Mouse (Mus musculus): ENCODE measurements around the gene Rap1gap. TPM values are rescaled to one million over a fixed set of nuclear protein-coding genes. Genes with fewer than 3 reads are reported as not detected.

Gene Rap1gap
- 0.47 and 3.3 TPM in 2 replicates for total RNA-seq (2017)

DNA sequence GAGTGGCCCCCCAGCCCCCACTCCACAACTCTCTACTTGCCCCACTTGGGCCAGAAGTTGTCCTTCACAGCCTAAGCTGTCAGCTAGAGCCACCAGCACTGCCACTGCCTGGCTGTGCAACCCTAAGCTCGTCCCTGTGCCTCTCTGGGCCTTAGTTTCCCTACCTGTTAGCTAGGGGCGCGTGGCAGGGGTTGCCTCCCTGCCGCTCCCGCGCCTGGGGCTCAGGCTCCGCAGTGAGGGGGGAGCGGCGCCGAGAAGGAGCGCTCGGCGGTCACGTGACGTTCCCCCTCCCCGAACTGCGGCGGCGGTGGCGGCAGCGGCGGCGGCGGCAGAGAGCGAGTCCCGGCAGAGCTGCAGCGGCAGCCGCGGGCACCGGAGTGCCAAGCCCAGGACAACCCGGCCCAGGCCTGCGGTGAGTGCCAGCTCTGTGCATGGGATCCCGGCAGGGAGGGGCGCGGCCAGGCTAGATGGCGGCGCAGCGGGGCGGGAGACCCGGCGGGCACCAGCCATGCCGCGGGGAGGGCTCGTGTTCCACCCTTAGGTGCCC lies at the start of gene Rap1gap:
Gene Rap1gap, plus strand, starts transcription at position 294 of the 547 bp plus-strand sequence.
- no peak for ATAC-seq (ENCODE audit: extremely low read depth, insufficient number of reproducible peaks, low FRiP score, poor library complexity, severe bottlenecking)

DNA sequence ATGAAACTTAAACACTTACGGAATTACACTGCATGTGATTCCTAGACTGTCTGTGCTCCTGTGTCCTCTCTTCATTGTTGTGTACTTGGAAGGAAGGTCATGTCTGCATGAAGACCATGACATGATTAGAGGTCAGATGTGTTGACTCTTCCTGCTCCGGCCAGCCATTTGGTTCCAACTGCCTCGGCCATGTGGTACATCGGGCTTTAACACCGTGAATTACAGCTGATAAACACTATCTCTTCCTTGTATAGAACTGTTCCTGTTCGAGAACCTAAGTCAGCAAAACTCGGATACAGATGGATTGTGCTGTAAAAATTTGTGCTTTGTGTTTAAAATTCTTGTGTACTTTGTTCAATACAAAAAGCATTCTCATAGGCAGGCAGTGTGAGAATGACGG lies 41.7 kb upstream of the Rap1gap start:
- no peak for ATAC-seq (ENCODE audit: extremely low read depth, insufficient number of reproducible peaks, low FRiP score, poor library complexity, severe bottlenecking)

DNA sequence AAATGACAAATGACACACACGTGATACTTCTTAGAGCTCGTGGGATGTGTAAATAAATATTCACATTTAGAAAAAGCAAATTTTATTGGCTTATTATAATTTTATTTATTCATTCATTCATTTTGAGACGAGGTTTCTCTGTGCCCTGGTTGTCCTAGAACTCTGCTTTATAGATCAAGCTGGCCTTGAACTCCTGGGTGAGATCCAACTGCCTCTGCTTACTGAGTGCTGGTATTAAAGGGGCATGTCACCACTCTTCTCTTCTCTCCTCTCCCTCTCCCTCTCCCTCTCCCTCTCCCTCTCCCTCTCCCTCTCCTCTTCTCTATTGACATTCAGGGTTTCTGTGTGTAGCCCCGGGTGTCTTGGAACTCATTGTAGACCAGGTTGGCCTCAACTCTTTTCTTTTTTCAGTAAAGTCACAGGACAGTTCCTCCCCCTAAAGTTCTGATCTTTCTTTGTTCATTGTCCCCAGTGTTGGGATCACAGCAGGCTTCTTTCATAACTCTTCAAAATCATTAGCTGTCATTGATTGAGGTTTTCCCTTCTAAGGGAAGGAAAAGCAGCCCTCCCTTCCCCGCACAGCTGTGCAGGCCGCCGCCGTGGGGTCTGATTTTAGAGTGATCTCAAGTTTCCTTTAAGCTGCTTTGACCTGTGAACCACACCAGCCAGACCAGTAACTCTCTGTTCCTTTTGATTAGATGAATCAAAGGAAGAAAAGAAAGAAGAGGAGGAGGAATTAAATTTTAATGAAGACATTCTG lies 36.9 kb upstream of the Rap1gap start:
- ATAC-seq (ENCODE audit: extremely low read depth, insufficient number of reproducible peaks, low FRiP score, poor library complexity, severe bottlenecking): no peak

DNA sequence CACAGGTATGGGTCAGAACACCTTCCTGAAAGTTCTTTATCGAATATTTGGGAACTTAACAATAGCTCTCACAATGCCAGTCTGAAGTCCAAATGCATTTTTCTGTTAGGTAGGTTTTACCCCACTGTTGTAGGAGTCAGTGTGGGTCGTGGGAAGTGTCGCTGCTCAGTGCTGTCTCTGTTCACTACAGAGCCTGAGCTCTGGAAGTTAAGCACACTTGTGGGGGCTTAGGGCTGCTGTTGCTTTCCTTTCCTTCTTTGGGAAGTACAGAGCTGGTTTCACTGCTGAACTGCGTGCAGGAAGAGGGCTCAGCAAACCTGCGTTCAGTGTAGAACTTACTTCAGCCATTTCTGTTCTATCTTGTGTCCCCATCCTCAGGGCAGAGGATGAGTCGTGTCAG lies 36.1 kb upstream of the Rap1gap start:
- ATAC-seq (ENCODE audit: extremely low read depth, insufficient number of reproducible peaks, low FRiP score, poor library complexity, severe bottlenecking): no peak

DNA sequence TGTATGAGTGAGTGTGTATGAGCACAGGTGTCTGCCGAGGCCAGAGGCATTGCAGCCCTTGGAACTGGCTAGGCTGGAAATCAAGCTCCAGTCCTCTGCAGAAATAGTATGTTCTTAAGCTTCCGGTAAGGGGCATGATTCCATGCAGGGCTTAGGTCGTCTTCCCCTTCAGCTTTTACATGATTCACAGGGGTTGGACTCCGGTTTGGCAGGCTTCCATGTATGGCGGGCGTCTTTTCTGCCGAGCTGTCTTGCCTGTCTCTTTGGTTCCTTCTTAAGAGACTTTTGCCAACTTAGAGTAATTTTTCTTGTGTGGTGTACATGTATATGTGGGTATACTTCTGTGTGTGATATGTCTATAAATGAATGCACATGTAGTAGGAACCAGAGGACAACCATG lies 35.2 kb upstream of the Rap1gap start:
- no peak for ATAC-seq (ENCODE audit: extremely low read depth, insufficient number of reproducible peaks, low FRiP score, poor library complexity, severe bottlenecking)

DNA sequence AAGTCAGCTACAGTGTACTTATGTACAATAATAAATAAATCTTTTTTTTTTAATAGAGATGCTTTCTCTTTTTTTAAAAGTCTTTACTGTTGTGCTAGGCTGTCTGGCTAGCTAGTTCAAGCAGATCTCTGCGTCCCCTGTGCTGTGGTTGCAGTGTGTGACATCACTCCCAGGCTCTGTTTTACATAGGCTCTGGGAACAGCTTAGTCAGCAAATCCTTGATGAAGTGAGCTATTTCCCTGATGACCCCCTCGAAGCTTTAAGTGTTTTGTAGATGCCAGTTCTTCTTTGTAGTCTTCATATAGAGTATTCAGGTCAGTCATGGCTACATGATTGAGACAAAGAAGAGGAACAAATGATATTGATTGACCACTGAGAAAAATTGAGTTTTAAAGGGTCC lies 34.4 kb upstream of the Rap1gap start:
- no peak for ATAC-seq (ENCODE audit: extremely low read depth, insufficient number of reproducible peaks, low FRiP score, poor library complexity, severe bottlenecking)

DNA sequence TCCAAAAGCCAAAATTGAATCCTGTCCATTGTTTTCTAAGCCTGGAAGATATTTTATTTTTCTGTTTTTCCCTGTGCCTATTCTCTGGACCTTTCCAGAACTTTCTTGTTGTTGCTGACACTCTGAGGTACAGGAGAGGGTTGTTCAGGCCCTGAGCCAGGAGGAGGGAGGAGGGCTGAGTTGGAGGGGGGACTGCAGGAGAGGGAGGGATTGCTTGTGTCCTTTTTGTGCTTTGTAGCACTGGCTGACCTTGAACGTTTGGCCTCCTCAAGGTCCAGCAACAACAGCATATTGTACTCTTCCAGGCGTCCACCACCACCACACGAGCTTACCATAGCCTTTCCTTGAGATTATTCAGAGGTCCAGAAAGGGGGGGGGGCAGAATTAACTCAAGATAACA lies 32.9 kb upstream of the Rap1gap start:
- no peak for ATAC-seq (ENCODE audit: extremely low read depth, insufficient number of reproducible peaks, low FRiP score, poor library complexity, severe bottlenecking)

DNA sequence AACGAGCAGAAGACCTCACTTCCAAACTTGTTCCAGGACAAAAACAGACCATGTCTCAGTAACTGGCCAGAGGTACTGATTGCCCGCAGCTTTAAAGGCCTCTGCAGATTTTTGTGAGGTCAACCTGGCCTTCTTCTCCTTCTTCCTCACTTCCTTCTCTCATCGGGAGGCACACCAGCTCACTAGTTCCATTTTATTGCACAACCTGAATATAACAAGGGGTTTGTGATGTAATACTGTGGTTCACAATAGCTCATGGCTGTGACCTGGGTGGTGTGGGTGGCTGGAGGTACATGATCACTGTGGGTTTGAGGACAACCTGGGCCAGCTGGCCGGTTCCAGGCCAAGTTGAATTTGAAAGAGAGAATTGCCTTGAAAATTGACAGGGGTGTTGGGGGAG lies 31.1 kb upstream of the Rap1gap start:
- no peak for ATAC-seq (ENCODE audit: extremely low read depth, insufficient number of reproducible peaks, low FRiP score, poor library complexity, severe bottlenecking)

DNA sequence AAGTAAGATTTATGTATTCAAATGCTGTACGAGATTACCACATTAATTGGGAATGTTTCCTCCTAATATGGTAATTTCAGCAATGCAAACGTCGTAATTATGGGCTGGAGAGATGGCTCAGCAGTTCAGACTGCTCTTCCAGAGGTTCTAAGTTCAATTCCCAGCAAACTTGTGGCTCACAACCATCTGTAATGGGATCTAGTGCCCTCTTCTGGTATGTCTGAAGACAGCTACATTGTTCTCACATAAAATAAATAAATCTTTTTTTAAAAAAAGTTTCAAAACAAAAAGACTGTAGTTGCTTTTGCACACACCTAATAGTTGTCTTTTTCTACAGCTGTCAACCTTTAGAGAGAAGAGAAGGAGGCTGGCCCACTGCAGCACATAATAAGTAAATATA lies 27.9 kb upstream of the Rap1gap start:
- no peak for ATAC-seq (ENCODE audit: extremely low read depth, insufficient number of reproducible peaks, low FRiP score, poor library complexity, severe bottlenecking)

DNA sequence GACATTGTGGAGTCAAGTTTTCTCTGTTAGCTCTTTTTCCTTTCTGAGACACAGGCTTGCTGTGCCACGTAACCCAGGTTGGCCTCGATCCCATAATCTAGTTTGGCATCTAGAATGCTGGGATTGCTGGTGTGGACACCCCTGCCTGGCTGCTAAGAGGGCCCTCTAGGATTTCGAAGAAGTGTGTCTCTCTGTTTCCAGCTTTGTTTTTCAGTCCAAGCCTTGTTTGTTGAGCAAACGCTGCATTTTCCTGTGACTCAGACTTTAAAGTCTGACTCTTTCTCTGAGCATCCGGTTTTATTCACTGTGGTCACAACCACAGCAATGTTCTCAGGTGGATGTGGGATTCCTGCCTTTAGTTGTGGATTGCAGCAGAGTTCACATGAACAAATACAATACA lies 23.0 kb upstream of the Rap1gap start:
- no peak for ATAC-seq (ENCODE audit: extremely low read depth, insufficient number of reproducible peaks, low FRiP score, poor library complexity, severe bottlenecking)

DNA sequence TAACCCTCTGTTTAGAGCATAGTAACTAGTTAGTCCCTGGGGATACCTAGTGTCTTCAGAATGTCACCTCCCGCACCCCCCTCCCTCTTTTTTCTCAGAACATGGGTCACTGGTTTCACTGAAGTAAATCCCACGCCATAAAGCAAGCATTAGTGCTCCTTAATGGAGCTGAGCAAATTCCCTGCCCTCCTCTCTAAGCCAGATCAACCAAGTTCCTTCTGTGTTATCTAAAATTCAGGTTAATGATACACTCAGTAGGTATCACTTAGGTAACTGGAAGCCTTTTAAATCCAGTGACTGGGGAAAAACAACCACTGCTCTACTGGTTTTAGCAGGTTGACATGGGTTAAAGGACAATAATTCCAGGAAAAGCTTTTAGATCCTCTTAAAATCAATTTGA lies 22.4 kb upstream of the Rap1gap start:
- no peak for ATAC-seq (ENCODE audit: extremely low read depth, insufficient number of reproducible peaks, low FRiP score, poor library complexity, severe bottlenecking)

DNA sequence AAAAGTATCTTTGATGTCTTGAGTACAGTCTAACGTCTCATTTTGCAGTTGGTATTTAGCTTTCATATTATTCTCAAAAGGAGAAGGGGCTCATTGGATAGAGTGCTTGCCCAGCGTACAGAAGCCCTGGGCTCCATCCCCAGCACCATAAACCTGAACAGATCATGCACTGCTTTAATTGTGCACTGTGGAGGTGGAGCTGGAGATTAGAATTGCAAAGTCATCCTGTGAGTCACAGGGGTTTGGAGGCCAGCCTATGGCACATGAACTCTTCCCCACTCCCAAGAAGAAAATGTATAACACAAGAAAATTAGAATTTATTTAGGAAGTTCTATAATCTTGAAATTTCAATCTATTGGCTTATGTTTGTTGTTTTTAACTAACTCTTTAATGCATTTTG lies 21.1 kb upstream of the Rap1gap start:
- no peak for ATAC-seq (ENCODE audit: extremely low read depth, insufficient number of reproducible peaks, low FRiP score, poor library complexity, severe bottlenecking)

DNA sequence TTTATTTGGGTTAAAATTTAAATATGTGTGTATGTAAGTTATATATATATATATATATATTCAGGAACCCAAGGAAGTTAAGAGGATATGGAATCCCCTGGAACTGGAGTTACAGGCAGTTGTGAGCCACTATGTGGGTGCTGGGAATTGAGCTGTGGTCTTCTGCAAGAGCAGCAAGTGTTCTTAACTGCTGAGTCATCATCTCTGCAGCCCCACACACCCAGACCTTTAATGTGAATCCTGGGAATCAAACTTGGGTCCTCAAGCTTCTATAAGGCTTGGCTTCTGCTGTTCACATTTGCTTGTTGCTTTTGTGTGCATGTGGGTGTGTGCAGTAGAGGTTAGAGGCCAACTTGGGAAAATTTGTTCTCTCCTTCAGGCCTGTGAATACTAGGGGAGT lies 18.3 kb upstream of the Rap1gap start:
- ATAC-seq (ENCODE audit: extremely low read depth, insufficient number of reproducible peaks, low FRiP score, poor library complexity, severe bottlenecking): no peak

DNA sequence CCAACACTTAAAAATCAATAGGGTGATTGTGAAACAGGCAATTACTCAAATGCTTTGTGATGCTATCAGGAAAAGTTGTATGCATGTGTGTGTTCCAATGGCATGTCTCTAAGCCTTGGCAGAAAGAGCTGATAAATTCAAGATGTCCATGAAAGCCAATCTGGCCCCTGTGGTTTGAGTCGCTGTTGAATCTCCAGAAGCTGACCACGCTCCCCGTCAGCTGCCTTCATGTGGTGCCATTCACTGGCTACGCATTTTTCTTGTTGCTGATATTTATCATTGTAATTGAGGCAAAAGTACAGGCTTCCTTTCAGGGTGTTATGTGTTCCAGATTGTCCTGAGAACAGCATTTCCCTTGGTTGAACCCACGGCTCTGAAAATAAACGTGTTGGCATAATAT lies 16.9 kb upstream of the Rap1gap start:
- ATAC-seq (ENCODE audit: extremely low read depth, insufficient number of reproducible peaks, low FRiP score, poor library complexity, severe bottlenecking): no peak

DNA sequence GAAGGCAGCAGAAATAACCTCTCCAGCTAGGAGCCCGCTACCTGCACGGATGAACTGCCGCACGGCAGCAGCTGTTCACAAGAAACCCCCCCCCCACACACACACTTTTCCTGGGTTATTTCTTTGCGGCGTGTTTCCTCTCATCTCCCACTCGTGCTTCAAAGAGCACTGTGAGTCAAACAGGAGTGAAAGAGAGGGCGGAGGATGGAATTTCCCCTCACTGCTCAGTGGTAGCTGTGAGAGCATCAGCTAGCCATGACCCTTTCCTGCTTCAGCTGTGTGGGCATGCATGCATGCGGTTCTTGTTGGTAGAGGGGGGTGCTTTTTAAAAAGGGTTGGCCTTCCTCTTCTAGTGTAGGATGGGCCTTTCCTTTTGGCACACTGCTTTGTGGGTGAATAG lies 16.3 kb upstream of the Rap1gap start:
- ATAC-seq (ENCODE audit: extremely low read depth, insufficient number of reproducible peaks, low FRiP score, poor library complexity, severe bottlenecking): no peak

DNA sequence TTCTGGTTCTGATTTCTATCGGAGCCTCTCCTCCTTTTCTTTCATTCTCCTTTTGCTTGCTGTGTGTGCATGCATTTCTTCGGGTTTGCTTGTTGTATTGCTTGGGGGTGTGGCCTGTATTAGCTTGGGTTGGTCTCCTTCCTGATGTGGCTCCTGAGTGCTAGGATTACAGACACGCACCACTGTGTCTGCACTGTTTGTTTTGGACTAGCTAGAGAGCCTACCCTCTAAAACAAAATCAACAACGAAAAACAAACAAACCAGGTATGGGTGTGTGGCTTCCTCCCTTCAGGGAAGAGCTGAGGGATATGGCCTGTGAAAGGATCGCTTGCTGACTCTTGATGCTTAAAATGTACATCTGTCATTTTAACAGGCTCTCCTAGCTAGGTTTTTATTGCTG lies 13.6 kb upstream of the Rap1gap start:
- no peak for ATAC-seq (ENCODE audit: extremely low read depth, insufficient number of reproducible peaks, low FRiP score, poor library complexity, severe bottlenecking)

DNA sequence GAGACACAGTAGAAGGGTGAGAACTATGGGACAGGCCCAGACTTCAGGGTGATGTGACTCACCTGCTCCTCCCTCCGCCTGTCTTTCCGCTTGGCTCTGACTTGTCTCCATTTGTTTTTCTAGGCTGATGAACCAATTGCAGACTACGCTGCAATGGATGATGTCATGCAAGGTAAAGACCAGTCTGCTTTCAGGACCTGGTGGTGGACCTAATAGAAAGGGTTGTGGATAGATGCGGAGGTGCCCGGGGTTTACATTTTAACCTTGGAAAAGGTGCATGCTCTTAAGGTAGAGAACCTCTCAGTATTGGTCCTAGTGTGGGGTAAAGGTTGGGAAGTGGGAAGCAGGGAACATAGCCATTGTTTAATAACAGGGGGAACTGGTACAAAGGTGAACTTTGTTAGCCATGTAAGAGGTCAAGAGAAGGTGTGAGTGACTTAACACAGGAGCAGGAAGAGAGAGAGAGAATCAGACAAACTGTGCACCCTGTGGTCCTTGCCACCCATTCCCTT lies 11.6 kb upstream of the Rap1gap start:
- no peak for ATAC-seq (ENCODE audit: extremely low read depth, insufficient number of reproducible peaks, low FRiP score, poor library complexity, severe bottlenecking)

DNA sequence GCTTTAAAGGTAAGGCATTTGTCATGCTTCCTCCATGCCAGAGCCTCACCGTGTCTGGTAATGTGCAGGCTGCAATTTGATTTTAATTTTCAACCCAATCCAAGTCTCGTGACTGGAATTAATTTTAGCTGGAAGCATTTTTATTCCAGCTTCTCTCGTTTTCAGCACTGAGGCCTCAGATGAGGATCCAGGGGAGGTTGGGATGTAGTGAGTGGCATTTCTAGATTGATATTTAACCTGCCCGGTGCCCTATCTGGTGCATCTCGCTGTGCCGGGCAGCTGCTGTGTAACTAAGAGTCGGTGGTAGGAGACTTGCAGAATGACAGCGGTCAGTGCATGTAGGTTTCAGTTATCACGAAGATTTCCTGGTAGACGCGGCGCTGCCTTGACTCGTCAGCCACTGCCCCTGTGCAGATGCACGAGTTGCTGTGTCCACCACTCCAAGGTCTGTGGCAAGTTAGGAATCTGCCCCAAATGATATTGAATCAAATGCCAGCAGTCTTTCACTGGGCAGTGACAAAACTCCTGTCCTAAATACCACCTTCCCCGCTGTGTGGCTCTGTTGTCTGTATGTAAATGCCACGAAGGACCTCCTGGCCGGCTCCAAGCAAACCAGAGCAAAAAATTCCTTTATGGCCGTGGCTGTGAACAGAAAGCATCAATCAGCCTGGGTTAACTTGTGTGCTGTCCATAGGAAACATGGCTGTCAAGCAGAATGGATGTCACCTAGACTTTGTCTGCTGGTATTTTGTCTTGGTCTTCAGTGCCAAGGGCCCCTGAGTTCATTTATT lies 9.1 kb upstream of the Rap1gap start:
- no peak for ATAC-seq (ENCODE audit: extremely low read depth, insufficient number of reproducible peaks, low FRiP score, poor library complexity, severe bottlenecking)

DNA sequence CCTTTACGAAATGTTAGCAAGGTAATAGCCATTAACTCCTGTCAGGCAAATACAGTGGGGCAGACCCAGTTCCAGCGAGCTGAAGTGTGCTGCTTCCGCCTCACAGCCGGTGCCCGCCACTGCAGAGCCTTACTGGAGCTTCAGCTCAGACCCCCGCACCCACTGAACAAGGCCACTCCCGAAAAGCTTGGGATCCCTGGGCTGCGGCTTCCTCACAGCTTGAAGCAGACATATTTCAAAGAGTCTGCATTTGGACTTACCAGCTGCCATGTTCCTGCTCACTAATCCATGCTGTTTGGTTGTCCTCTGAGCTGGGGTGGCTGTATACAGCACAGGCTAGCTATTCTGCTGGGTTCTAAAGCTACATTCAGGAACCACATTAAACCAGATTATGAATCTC lies 6.9 kb upstream of the Rap1gap start:
- no peak for ATAC-seq (ENCODE audit: extremely low read depth, insufficient number of reproducible peaks, low FRiP score, poor library complexity, severe bottlenecking)

DNA sequence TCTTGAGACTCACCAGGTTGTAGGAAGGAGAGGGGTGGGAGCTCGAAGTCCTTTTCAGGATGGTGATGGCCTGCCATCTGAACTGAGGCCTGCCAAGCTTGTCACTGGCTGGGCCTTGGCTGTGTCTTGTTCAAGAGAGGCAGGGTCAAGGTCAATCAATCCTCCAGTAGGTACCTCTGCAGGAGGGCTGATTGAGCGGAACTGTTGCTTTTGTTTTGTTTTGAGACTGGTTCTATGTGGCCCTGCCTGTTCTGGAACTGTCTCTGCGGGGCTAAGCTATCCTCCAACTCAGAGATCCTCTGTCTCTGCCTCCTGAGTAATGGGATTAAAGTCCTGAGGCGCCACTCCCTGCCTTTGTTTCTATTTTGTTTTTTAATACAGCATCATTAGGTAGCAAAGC lies 5.0 kb upstream of the Rap1gap start:
- ATAC-seq (ENCODE audit: extremely low read depth, insufficient number of reproducible peaks, low FRiP score, poor library complexity, severe bottlenecking): no peak
